In the genomic region with DNA sequence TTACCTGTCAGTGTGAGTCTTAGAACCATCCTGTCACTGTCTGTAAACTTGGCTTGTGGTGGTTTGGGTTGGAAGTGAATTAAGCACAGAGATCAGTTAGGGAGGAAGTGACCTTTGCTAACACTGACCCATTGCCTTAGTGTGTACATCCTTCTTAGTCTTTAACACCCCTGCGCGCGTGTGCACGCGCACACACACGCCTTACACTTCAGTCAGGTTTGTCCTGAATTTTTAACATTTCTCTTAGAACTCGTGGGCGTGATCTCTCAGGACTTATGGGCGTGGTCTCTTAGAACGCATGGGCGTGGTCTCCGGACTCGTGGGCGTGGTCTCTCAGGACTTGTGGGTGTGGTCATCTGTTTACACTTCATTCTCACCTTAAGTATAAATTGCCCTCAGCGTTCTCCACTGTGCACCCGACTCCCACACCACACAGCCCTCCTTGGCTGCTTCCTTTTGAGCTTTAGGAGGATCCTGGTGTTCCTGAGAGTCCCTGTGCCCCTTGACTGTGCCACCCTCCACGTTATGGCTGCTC, we compare ENCODE assay signal across 10 mouse cellular contexts. TPM values are rescaled to one million over a fixed set of nuclear protein-coding genes. Genes with fewer than 3 reads are reported as not detected.
DNase-seq lines count a peak whose midpoint lies in the region; ATAC-seq and TF ChIP-seq lines count a peak whose summit lies in the region.
"Had no signal": no experiment of that assay in that cellular context is flagged by ENCODE, and none has a peak within 500 bp of the region (broad histone marks: within the 10 kb centered on the region; RNA-seq: fewer than 3 reads in every experiment).

No protein-coding gene starts in this region.

- no peaks in the 10 kb centered on the region for H3K9me3 ChIP-seq in midbrain, embryonic 15.5 days
- H3K9me3 ChIP-seq in midbrain, embryonic 14.5 days (ENCODE audit: control insufficient read depth, low read length), result no peaks in the 10 kb centered on the region
- H3K9me3 ChIP-seq in intestine, postnatal 0 days (ENCODE audit: control insufficient read depth), result no peaks in the 10 kb centered on the region
- H3K9me3 ChIP-seq in stomach, postnatal 0 days (ENCODE audit: control insufficient read depth, low read length), result no peaks in the 10 kb centered on the region

- intact Hi-C loops in heart, postnatal 36 days (cut with DNase I), result no loop called here

- no peak for TF ChIP-seq EP300 in stomach, postnatal 0 days (optimal IDR thresholded peaks at IDR 0.05)

- H3K9ac ChIP-seq in midbrain, embryonic 15.5 days, result no peak overlapping the region
- H3K9ac ChIP-seq in midbrain, embryonic 14.5 days (replicated peaks; ENCODE audit: low read length), result no peak overlapping the region
- H3K9ac ChIP-seq in intestine, postnatal 0 days (ENCODE audit: low read depth, low read length), result no peak overlapping the region
- H3K9ac ChIP-seq in stomach, postnatal 0 days (ENCODE audit: low read length), result peak overlapping the region; percentile 31; the same call in 1 of the 2 replicates

- H3K4me2 ChIP-seq in midbrain, embryonic 15.5 days, result no peak overlapping the region
- no peak overlapping the region for H3K4me2 ChIP-seq in midbrain, embryonic 14.5 days (ENCODE audit: low read length)
- no peak overlapping the region; the same call in 1 of the 2 replicates for H3K4me2 ChIP-seq in intestine, postnatal 0 days (replicated peaks; ENCODE audit: low read depth)
- no peak overlapping the region for H3K4me2 ChIP-seq in stomach, postnatal 0 days (replicated peaks; ENCODE audit: low read depth)

- no peaks in the 10 kb centered on the region for H3K36me3 ChIP-seq in midbrain, embryonic 15.5 days (replicated peaks)
- H3K36me3 ChIP-seq in midbrain, embryonic 14.5 days (ENCODE audit: control insufficient read depth, insufficient read depth, low read length), result peaks cover 3% of the 10 kb centered on the region; the same call in 1 of the 2 replicates
- peaks cover 7% of the 10 kb centered on the region for H3K36me3 ChIP-seq in intestine, postnatal 0 days (ENCODE audit: control insufficient read depth, insufficient read depth)
- no peaks in the 10 kb centered on the region for H3K36me3 ChIP-seq in stomach, postnatal 0 days (ENCODE audit: control insufficient read depth, insufficient read depth, low read length)

- H3K4me3 ChIP-seq in midbrain, embryonic 15.5 days, result no peak overlapping the region
- H3K4me3 ChIP-seq in midbrain, embryonic 14.5 days (replicated peaks; ENCODE audit: low read depth, low read length), result no peak overlapping the region
- no peak overlapping the region for H3K4me3 ChIP-seq in intestine, postnatal 0 days (ENCODE audit: low read depth, low read length)
- H3K4me3 ChIP-seq in stomach, postnatal 0 days (ENCODE audit: low read depth, low read length), result no peak overlapping the region
- H3K4me3 ChIP-seq in cerebellum, adult 2 months (replicated peaks; ENCODE audit: insufficient read depth, low read depth, low read length), result no peak overlapping the region
- H3K4me3 ChIP-seq: myocyte had no signal

- no peak for ATAC-seq in midbrain, embryonic 15.5 days (replicated peaks)
- ATAC-seq in midbrain, embryonic 14.5 days (ENCODE audit: low FRiP score, low TSS enrichment), result no peak
- peak; percentile 39; the same call in 1 of the 2 replicates for ATAC-seq in intestine, postnatal 0 days
- peak; percentile 24 for ATAC-seq in stomach, postnatal 0 days (ENCODE audit: low FRiP score, low TSS enrichment)

- no peak for TF ChIP-seq CTCF in intestine, postnatal 0 days (IDR thresholded peaks at IDR 0.05; ENCODE audit: low read depth)
- TF ChIP-seq CTCF in stomach, postnatal 0 days (IDR thresholded peaks at IDR 0.05; ENCODE audit: low read depth), result no peak
- no peak for TF ChIP-seq CTCF in cerebellum, adult 2 months (IDR thresholded peaks at IDR 0.05; ENCODE audit: borderline replicate concordance, insufficient read depth, low read depth, low read length)

- peaks cover 31% of the 10 kb centered on the region for H3K4me1 ChIP-seq in midbrain, embryonic 15.5 days
- peaks cover 9% of the 10 kb centered on the region for H3K4me1 ChIP-seq in midbrain, embryonic 14.5 days (ENCODE audit: control insufficient read depth, insufficient read depth, low read length)
- H3K4me1 ChIP-seq in intestine, postnatal 0 days (replicated peaks; ENCODE audit: control insufficient read depth, insufficient read depth, low read length), result 0 out of 2 replicates have a peak, but pooled peaks cover 5% of the 10 kb centered on the region
- peaks cover 19% of the 10 kb centered on the region for H3K4me1 ChIP-seq in stomach, postnatal 0 days (replicated peaks; ENCODE audit: control insufficient read depth, insufficient read depth)
- peaks cover 66% of the 10 kb centered on the region for H3K4me1 ChIP-seq in cerebellum, adult 2 months (ENCODE audit: control insufficient read depth, insufficient read depth, low read length)

- H3K27ac ChIP-seq in midbrain, embryonic 15.5 days, result 0 out of 2 replicates have a peak overlapping the region, but pooled peaks have one; percentile 17
- no peak overlapping the region for H3K27ac ChIP-seq in midbrain, embryonic 14.5 days (replicated peaks; ENCODE audit: low read depth, low read length)
- H3K27ac ChIP-seq in intestine, postnatal 0 days (ENCODE audit: low read depth, low read length), result no peak overlapping the region
- H3K27ac ChIP-seq in stomach, postnatal 0 days (replicated peaks), result peak overlapping the region; percentile 79; the same call in 1 of the 2 replicates
- H3K27ac ChIP-seq in cerebellum, adult 2 months (ENCODE audit: insufficient read depth, low read length), result no peak overlapping the region

- no peaks in the 10 kb centered on the region for H3K27me3 ChIP-seq in midbrain, embryonic 15.5 days (replicated peaks)
- H3K27me3 ChIP-seq in midbrain, embryonic 14.5 days (ENCODE audit: control insufficient read depth, insufficient read depth, low read length), result no peaks in the 10 kb centered on the region
- no peaks in the 10 kb centered on the region for H3K27me3 ChIP-seq in intestine, postnatal 0 days (replicated peaks; ENCODE audit: control insufficient read depth, insufficient read depth, low read length)
- H3K27me3 ChIP-seq in stomach, postnatal 0 days (ENCODE audit: control insufficient read depth, insufficient read depth, low read length), result no peaks in the 10 kb centered on the region
- no peaks in the 10 kb centered on the region for H3K27me3 ChIP-seq in cerebellum, adult 2 months (ENCODE audit: control insufficient read depth, insufficient read depth, low read length)

- 76% methylated on average over 17 of the region's 17 CpGs for WGBS in midbrain, embryonic 15.5 days
- WGBS in midbrain, embryonic 14.5 days, result 77% methylated on average over 17 of the region's 17 CpGs
- whole genome bisulfite sequencing in intestine, postnatal 0 days, result 60% methylated on average over 17 of the region's 17 CpGs
- WGBS in stomach, postnatal 0 days, result 47% methylated on average over 17 of the region's 17 CpGs
- 75% methylated on average over 17 of the region's 17 CpGs for WGBS in cerebellum, adult 2 months

- no peak for TF ChIP-seq POLR2A in cerebellum, adult 2 months (IDR thresholded peaks at IDR 0.05; ENCODE audit: borderline replicate concordance, insufficient read depth, low read length)

- DNase-seq in heart, adult 11 months, result peak; percentile 86
- DNase-seq in heart, postnatal 36 days, result no peak
- DNase-seq in midbrain, embryonic 14.5 days, result no peak
- DNase-seq in stomach, postnatal 0 days (ENCODE audit: low spot score), result peak; percentile 83
- DNase-seq in cerebellum, adult 2 months, result no peak
- DNase-seq in cerebellum, postnatal 10 days, result no peak
- DNase-seq: cerebellum, postnatal 25 days had no signal

RNA-seq across cellular contexts. Expression of a gene that starts 39.1 kb away (rescaled TPM):
- total RNA-seq in heart, postnatal 36 days (2021), result 100 to 1,000 TPM in 1 of 2 experiments, 10 to 100 TPM in 1; 49.6 to 105 TPM
- polyA plus RNA-seq in midbrain, embryonic 15.5 days (2015; fragmentation: Nextera tagmentation; extraction: Ambion mirVana), result 42.5 and 42.8 TPM in 2 replicates
- polyA plus RNA-seq in midbrain, embryonic 14.5 days (2014; fragmentation: Nextera tagmentation; extraction: Ambion mirVana), result 44.2 and 45.8 TPM in 2 replicates
- 18.9 and 19.4 TPM in 2 replicates for polyA plus RNA-seq in intestine, postnatal 0 days (2015; fragmentation: Nextera tagmentation; extraction: Ambion mirVana)
- polyA plus RNA-seq in stomach, postnatal 0 days (2015; fragmentation: Nextera tagmentation; extraction: Ambion mirVana), result 27.7 and 33.1 TPM in 2 replicates
- polyA plus RNA-seq in cerebellum, adult 2 months (2012; rRNA removed), result 62.5 and 67.1 TPM in 2 replicates

RNA-seq across cellular contexts. Expression of a gene that starts 39.7 kb away (rescaled TPM):
- total RNA-seq in heart, postnatal 36 days (2021), result 10 to 100 TPM; 47.5 to 56.2 TPM
- polyA plus RNA-seq in midbrain, embryonic 15.5 days (2015; fragmentation: Nextera tagmentation; extraction: Ambion mirVana), result 100 and 109 TPM in 2 replicates
- polyA plus RNA-seq in midbrain, embryonic 14.5 days (2014; fragmentation: Nextera tagmentation; extraction: Ambion mirVana), result 117 and 129 TPM in 2 replicates
- polyA plus RNA-seq in intestine, postnatal 0 days (2015; fragmentation: Nextera tagmentation; extraction: Ambion mirVana), result 48.6 TPM in 2 replicates
- polyA plus RNA-seq in stomach, postnatal 0 days (2015; fragmentation: Nextera tagmentation; extraction: Ambion mirVana), result 64.2 and 65.5 TPM in 2 replicates
- 137 and 148 TPM in 2 replicates for polyA plus RNA-seq in cerebellum, adult 2 months (2012; rRNA removed)

Comparison
In these comparisons a context has a peak if more than half of its experiments do, and no peak if none do; other contexts are left out.
1. DNase-seq: peak in heart, adult 11 months (single experiment) and stomach, postnatal 0 days (single experiment); none in heart, postnatal 36 days (0 of 2), midbrain, embryonic 14.5 days (single experiment), cerebellum, adult 2 months (0 of 2) and cerebellum, postnatal 10 days (0 of 2).
2. H3K27ac ChIP-seq: peak in midbrain, embryonic 15.5 days (single experiment) and stomach, postnatal 0 days (single experiment); none in midbrain, embryonic 14.5 days (single experiment), intestine, postnatal 0 days (single experiment) and cerebellum, adult 2 months (single experiment).
3. ATAC-seq: peak in intestine, postnatal 0 days (single experiment) and stomach, postnatal 0 days (single experiment); none in midbrain, embryonic 15.5 days (single experiment) and midbrain, embryonic 14.5 days (single experiment).